Mouse (Mus musculus) heart, postnatal 0 days (tissue): Measurements from ENCODE around the gene Ilf2. TPM values are rescaled to one million over a fixed set of nuclear protein-coding genes. Genes with fewer than 3 reads are reported as not detected.

Source experiments
- ATAC-seq: fragments of 200-750 bp; cut with Nextera tagmentation; 2 replicates; pipeline ENCODE4 v1.8.0; 2017; ENCODE audit warnings: low read depth, moderate number of reproducible peaks, moderate library complexity; ENCODE audit not compliant: insufficient read depth
- DNase-seq: peaks from one replicate; pipeline ENCODE4 v3.0.0-alpha.2; 2016; ENCODE audit warnings: low spot score
- H3K27ac ChIP-seq: fragments of 300-500 bp; sonication (generic); 2 replicates; pipeline ENCODE4 v1.5.1; 2014; ENCODE audit warnings: low read depth, mild to moderate bottlenecking
- H3K27me3 ChIP-seq: fragments of 300-500 bp; sonication (generic); 2 replicates; pipeline ENCODE4 v1.6.1; 2014; ENCODE audit warnings: low read length, mixed read lengths; ENCODE audit not compliant: control insufficient read depth, insufficient read depth
- H3K36me3 ChIP-seq: fragments of 300-500 bp; sonication (generic); replicated peaks from 2 replicates; pipeline ENCODE4 v1.6.1; 2014; ENCODE audit warnings: low read length, mixed read lengths; ENCODE audit not compliant: control insufficient read depth, insufficient read depth
- H3K4me1 ChIP-seq: fragments of 300-500 bp; sonication (generic); 2 replicates; pipeline ENCODE4 v1.6.1; 2014; ENCODE audit warnings: antibody characterized with exemption; ENCODE audit not compliant: control insufficient read depth, insufficient read depth
- H3K4me2 ChIP-seq: fragments of 300-500 bp; sonication (generic); 2 replicates; pipeline ENCODE4 v1.6.1; 2014; ENCODE audit warnings: low read depth, mild to moderate bottlenecking, low read length, moderate library complexity
- H3K4me3 ChIP-seq: fragments of 300-500 bp; sonication (generic); 2 replicates; pipeline ENCODE4 v1.5.1; 2014; ENCODE audit warnings: low read depth, low read length
- H3K9ac ChIP-seq: fragments of 300-500 bp; sonication (generic); replicated peaks from 2 replicates; pipeline ENCODE4 v1.6.1; 2014; ENCODE audit warnings: low read depth, low read length, mixed read lengths
- H3K9me3 ChIP-seq: fragments of 300-500 bp; sonication (generic); replicated peaks from 2 replicates; pipeline ENCODE4 v1.6.1; 2016; ENCODE audit warnings: low read length; ENCODE audit not compliant: control insufficient read depth
- CTCF ChIP-seq: IDR thresholded peaks from 2 replicates; pipeline ENCODE4 v1.5.1; 2016; ENCODE audit warnings: antibody characterized with exemption, control low read depth, low read depth
- EP300 ChIP-seq: IDR thresholded peaks from 2 replicates; pipeline ENCODE4 v1.6.1; 2016; ENCODE audit warnings: antibody characterized with exemption, low read depth
- WGBS: fragments of 180-500 bp; shearing (Covaris S2); extraction: QIAGEN DNeasy Blood & Tissue Kit; methylation state at CpG from one replicate; pipeline ENCODE4 v1.1.7; 2014; 5-methylcytosine and 5-hydroxymethylcytosine counted together
- polyA plus RNA-seq: library from polyadenylated mRNA; unstranded; fragments of >200 nt; fragmentation: Nextera tagmentation; extraction: Ambion mirVana; gene quantifications from 2 replicates; pipeline ENCODE4 v1.2.1, GENCODE M21; 2015
- total RNA-seq: library from RNA; depleted of rRNA; stranded (reverse); fragments of >200 nt; gene quantifications from 2 replicates; pipeline ENCODE4 v1.2.3, GENCODE M21; 2014; ENCODE audit warnings: low replicate concordance

Gene Ilf2
- total and polyA plus RNA-seq, 2 experiments from 2014 or later, result 53.5 to 60.2 TPM

- no peak for TF ChIP-seq EP300
- TF ChIP-seq CTCF, result no peak
- Histone ChIP-seq H3K27ac (peak overlapping the region; percentile 98), H3K4me2 (peak overlapping the region; percentile 78), H3K4me1 (peaks cover 34% of the 10 kb centered on the region), H3K9ac (peak overlapping the region; percentile 91), H3K36me3 (0 out of 2 replicates have a peak, but pooled peaks cover 4% of the 10 kb centered on the region), H3K27me3 (no peaks in the 10 kb centered on the region), H3K4me3 (peak overlapping the region; percentile 75), H3K9me3 (no peaks in the 10 kb centered on the region)
- ATAC-seq (peak; percentile 10), DNase-seq (peak; percentile 44)
- under 1% methylated on average over 12 of the region's 12 CpGs for WGBS
Measured at GRCm38 (mm10) chr3:90432811-90433219, 43.1 kb upstream of the Ilf2 start.

- peak within 1 kb of the TSS; percentile 75 for H3K4me3 ChIP-seq
- peak within 1 kb of the TSS; percentile 78 for H3K4me2 ChIP-seq
Measured at GRCm38 (mm10) chr3:90433381-90434020, 42.4 kb upstream of the Ilf2 start, which contains the start of gene Ints3. Gene Ints3 (minus strand): TSS chr3:90433622.

GRCm38 (mm10) chr3:90434073-90434730, 41.7 kb upstream of the Ilf2 start:
- ATAC-seq (no peak), DNase-seq (no peak)
- H3K9ac ChIP-seq, result 0 out of 2 replicates have a peak overlapping the region, but pooled peaks have one; percentile 91
- peak overlapping the region; percentile 75 for H3K4me3 ChIP-seq
- peak overlapping the region; percentile 78 for H3K4me2 ChIP-seq
- H3K9me3 ChIP-seq, result no peaks in the 10 kb centered on the region
- H3K27ac ChIP-seq, result peak overlapping the region; percentile 98
- peaks cover 26% of the 10 kb centered on the region for H3K4me1 ChIP-seq
- H3K27me3 ChIP-seq, result no peaks in the 10 kb centered on the region
- TF ChIP-seq CTCF (no peak), EP300 (no peak)
- WGBS, result 52% methylated on average over 11 of the region's 11 CpGs
- 0 out of 2 replicates have a peak, but pooled peaks cover 4% of the 10 kb centered on the region for H3K36me3 ChIP-seq

More at GRCm38 (mm10) chr3:90433381-90434020, 42.4 kb upstream of the Ilf2 start, which contains the start of gene Ints3:
- Histone ChIP-seq H3K27me3 (no peaks in the 10 kb centered on the region), H3K4me1 (peaks cover 33% of the 10 kb centered on the region), H3K9ac (peak within 1 kb of the TSS; percentile 91), H3K27ac (peak within 1 kb of the TSS; percentile 98), H3K36me3 (0 out of 2 replicates have a peak, but pooled peaks cover 4% of the 10 kb centered on the region), H3K9me3 (no peaks in the 10 kb centered on the region)
- DNase-seq (peak; percentile 99), ATAC-seq (peak; percentile 98)
- under 1% methylated on average over 50 of the region's 52 CpGs for WGBS
- no peak for TF ChIP-seq CTCF
- peak; percentile 71; the same call in 1 of the 2 replicates for TF ChIP-seq EP300

- DNase-seq, result no peak
- H3K36me3 ChIP-seq, result no peaks in the 10 kb centered on the region
- H3K9ac ChIP-seq, result no peak overlapping the region
- no peak overlapping the region for H3K4me3 ChIP-seq
- no peaks in the 10 kb centered on the region for H3K27me3 ChIP-seq
- peaks cover 6% of the 10 kb centered on the region for H3K4me1 ChIP-seq
- no peak for ATAC-seq
- H3K4me2 ChIP-seq, result no peak overlapping the region
- TF ChIP-seq CTCF (no peak), EP300 (no peak)
- H3K27ac ChIP-seq, result no peak overlapping the region
- H3K9me3 ChIP-seq, result no peaks in the 10 kb centered on the region
- WGBS, result 58% methylated on average over 4 of the region's 4 CpGs
Measured at GRCm38 (mm10) chr3:90437131-90437530, 38.8 kb upstream of the Ilf2 start.

GRCm38 (mm10) chr3:90440756-90441155, 35.2 kb upstream of the Ilf2 start:
- no peak overlapping the region for H3K4me2 ChIP-seq
- no peaks in the 10 kb centered on the region for H3K36me3 ChIP-seq
- peaks cover 4% of the 10 kb centered on the region; the same call in 1 of the 2 replicates for H3K4me1 ChIP-seq
- 63% methylated on average over 2 of the region's 2 CpGs for WGBS
- TF ChIP-seq CTCF (no peak), EP300 (no peak)
- H3K9ac ChIP-seq, result no peak overlapping the region
- H3K9me3 ChIP-seq, result no peaks in the 10 kb centered on the region
- no peak overlapping the region for H3K4me3 ChIP-seq
- DNase-seq, result no peak
- H3K27ac ChIP-seq, result no peak overlapping the region
- H3K27me3 ChIP-seq, result no peaks in the 10 kb centered on the region
- no peak for ATAC-seq
